ENCODE assay signal across 11 mouse cellular contexts in genomic region chr19:24897896-24898736, GRCm38 (mm10). TPM values are rescaled to one million over a fixed set of nuclear protein-coding genes. Genes with fewer than 3 reads are reported as not detected.
DNase-seq lines count a peak whose midpoint lies in the region; ATAC-seq lines count a peak whose summit lies in the region.
"Had no signal": no experiment of that assay in that cellular context is flagged by ENCODE, and none has a peak within 500 bp of the region (broad histone marks: within the 10 kb centered on the region; RNA-seq: fewer than 3 reads in every experiment).

No protein-coding gene starts in this region.

- peak overlapping the region; percentile 25; the same call in 1 of the 2 replicates for H3K4me3 ChIP-seq in kidney, embryonic 14.5 days (ENCODE audit: low read length)
- H3K4me3 ChIP-seq in embryonic facial prominence, embryonic 13.5 days: peak overlapping the region; percentile 28
- H3K4me3 ChIP-seq in limb, embryonic 11.5 days (ENCODE audit: low read depth, low read length): 0 out of 2 replicates have a peak overlapping the region, but pooled peaks have one; percentile 8
- no peak overlapping the region for H3K4me3 ChIP-seq in liver, embryonic 11.5 days (ENCODE audit: low read depth, low read length)
- H3K4me3 ChIP-seq: erythroblast, embryonic 14.5 days had no signal

- peaks cover 70% of the 10 kb centered on the region for H3K27me3 ChIP-seq in kidney, embryonic 14.5 days (ENCODE audit: control insufficient read depth, insufficient read depth, low read length)
- H3K27me3 ChIP-seq in embryonic facial prominence, embryonic 13.5 days: peaks cover 84% of the 10 kb centered on the region
- H3K27me3 ChIP-seq in limb, embryonic 11.5 days (ENCODE audit: control insufficient read depth, insufficient read depth, low read length): peaks cover 58% of the 10 kb centered on the region
- H3K27me3 ChIP-seq in liver, embryonic 11.5 days (replicated peaks; ENCODE audit: control insufficient read depth, insufficient read depth, low read length): peaks cover 79% of the 10 kb centered on the region

- no peaks in the 10 kb centered on the region for H3K9me3 ChIP-seq in kidney, embryonic 14.5 days (ENCODE audit: control insufficient read depth, low read length)
- no peaks in the 10 kb centered on the region for H3K9me3 ChIP-seq in embryonic facial prominence, embryonic 13.5 days
- H3K9me3 ChIP-seq in limb, embryonic 11.5 days (ENCODE audit: control insufficient read depth, low read length): no peaks in the 10 kb centered on the region
- H3K9me3 ChIP-seq in liver, embryonic 11.5 days (ENCODE audit: control insufficient read depth, low read length): no peaks in the 10 kb centered on the region
- H3K9me3 ChIP-seq: intestine, embryonic 15.5 days had no signal

- DNase-seq in kidney, adult 9 months: no peak
- peak; percentile 25 for DNase-seq in R1 (ENCODE audit: low read depth, low spot score)
- DNase-seq in limb, embryonic 11.5 days (ENCODE audit: low spot score): peak; percentile 61
- DNase-seq in cerebellum, adult 9-11 months: no peak
- no peak for DNase-seq in gastrocnemius, postnatal 10 days
- DNase-seq in liver, embryonic 11.5 days (ENCODE audit: low spot score): no peak

- H3K27ac ChIP-seq in kidney, embryonic 14.5 days (ENCODE audit: low read depth, low read length): no peak overlapping the region
- H3K27ac ChIP-seq in embryonic facial prominence, embryonic 13.5 days: no peak overlapping the region
- no peak overlapping the region for H3K27ac ChIP-seq in limb, embryonic 11.5 days (replicated peaks; ENCODE audit: low read depth, low read length)
- no peak overlapping the region for H3K27ac ChIP-seq in liver, embryonic 11.5 days (ENCODE audit: low read depth, low read length)
- H3K27ac ChIP-seq: intestine, embryonic 15.5 days had no signal

- H3K9ac ChIP-seq in kidney, embryonic 14.5 days (ENCODE audit: low read depth, low read length): no peak overlapping the region
- no peak overlapping the region for H3K9ac ChIP-seq in embryonic facial prominence, embryonic 13.5 days
- no peak overlapping the region for H3K9ac ChIP-seq in limb, embryonic 11.5 days (ENCODE audit: low read length)
- no peak overlapping the region for H3K9ac ChIP-seq in liver, embryonic 11.5 days (ENCODE audit: low read depth, low read length)
- H3K9ac ChIP-seq: intestine, embryonic 15.5 days had no signal

- H3K4me2 ChIP-seq in kidney, embryonic 14.5 days (replicated peaks; ENCODE audit: low read depth, low read length): no peak overlapping the region
- peak overlapping the region; percentile 48 for H3K4me2 ChIP-seq in embryonic facial prominence, embryonic 13.5 days
- H3K4me2 ChIP-seq in limb, embryonic 11.5 days (ENCODE audit: low read depth, severe bottlenecking): no peak overlapping the region
- H3K4me2 ChIP-seq in liver, embryonic 11.5 days: no peak overlapping the region

- peaks cover 16% of the 10 kb centered on the region; the same call in 1 of the 2 replicates for H3K4me1 ChIP-seq in kidney, embryonic 14.5 days (ENCODE audit: control insufficient read depth, insufficient read depth, low read length)
- peaks cover 24% of the 10 kb centered on the region for H3K4me1 ChIP-seq in embryonic facial prominence, embryonic 13.5 days
- H3K4me1 ChIP-seq in limb, embryonic 11.5 days (ENCODE audit: control insufficient read depth, insufficient read depth, low read length): peaks cover 7% of the 10 kb centered on the region; the same call in 1 of the 2 replicates
- H3K4me1 ChIP-seq in liver, embryonic 11.5 days (replicated peaks; ENCODE audit: control insufficient read depth, insufficient read depth, low read length): peaks cover 6% of the 10 kb centered on the region; the same call in 1 of the 2 replicates

- ATAC-seq in kidney, embryonic 14.5 days (ENCODE audit: low FRiP score, low TSS enrichment): no peak
- no peak for ATAC-seq in embryonic facial prominence, embryonic 13.5 days (ENCODE audit: insufficient number of reproducible peaks, insufficient read depth, low FRiP score, low TSS enrichment, low read depth)
- ATAC-seq in limb, embryonic 11.5 days (ENCODE audit: insufficient number of reproducible peaks, low FRiP score, low TSS enrichment, low read depth): no peak
- no peak for ATAC-seq in liver, embryonic 11.5 days (replicated peaks; ENCODE audit: low FRiP score)
- ATAC-seq: intestine, embryonic 15.5 days had no signal

- H3K36me3 ChIP-seq in kidney, embryonic 14.5 days (ENCODE audit: control insufficient read depth, insufficient read depth, low read length): no peaks in the 10 kb centered on the region
- H3K36me3 ChIP-seq in embryonic facial prominence, embryonic 13.5 days: no peaks in the 10 kb centered on the region
- H3K36me3 ChIP-seq in limb, embryonic 11.5 days (ENCODE audit: control insufficient read depth, insufficient read depth, low read length): no peaks in the 10 kb centered on the region
- H3K36me3 ChIP-seq in liver, embryonic 11.5 days (ENCODE audit: control insufficient read depth, insufficient read depth, low read length): no peaks in the 10 kb centered on the region
- H3K36me3 ChIP-seq: intestine, embryonic 15.5 days had no signal

- WGBS in kidney, embryonic 14.5 days: 1% methylated on average over 20 of the region's 20 CpGs
- 1% methylated on average over 20 of the region's 20 CpGs for WGBS in embryonic facial prominence, embryonic 13.5 days
- 2% methylated on average over 20 of the region's 20 CpGs for whole genome bisulfite sequencing in limb, embryonic 11.5 days
- WGBS in liver, embryonic 11.5 days: 5% methylated on average over 20 of the region's 20 CpGs

RNA-seq across cellular contexts. Expression of gene Foxd4, which starts 2.9 kb away (rescaled TPM):
- not detected in 2 replicates for polyA plus RNA-seq in kidney, embryonic 14.5 days (2014; fragmentation: Nextera tagmentation; extraction: Ambion mirVana)
- not detected in 2 replicates for polyA plus RNA-seq in embryonic facial prominence, embryonic 13.5 days (2015; fragmentation: Nextera tagmentation; extraction: Ambion mirVana)
- not detected in 2 replicates for polyA plus RNA-seq in limb, embryonic 11.5 days (2014; fragmentation: Nextera tagmentation; extraction: Ambion mirVana)
- total RNA-seq in gastrocnemius, postnatal 10 days (2021): not detected
- polyA plus RNA-seq in liver, embryonic 11.5 days (2014; fragmentation: Nextera tagmentation; extraction: Ambion mirVana): not detected in 2 replicates
- total RNA-seq: left cerebral cortex, adult 18-20 months had no signal
- polyA plus RNA-seq: erythroblast, embryonic 14.5 days; intestine, embryonic 15.5 days had no signal

RNA-seq across cellular contexts. Expression of gene Gm10053, which starts 22.6 kb away (rescaled TPM):
- polyA plus RNA-seq in kidney, embryonic 14.5 days (2014; fragmentation: Nextera tagmentation; extraction: Ambion mirVana): 307 and 366 TPM in 2 replicates
- 206 and 207 TPM in 2 replicates for polyA plus RNA-seq in embryonic facial prominence, embryonic 13.5 days (2015; fragmentation: Nextera tagmentation; extraction: Ambion mirVana)
- 250 and 263 TPM in 2 replicates for polyA plus RNA-seq in limb, embryonic 11.5 days (2014; fragmentation: Nextera tagmentation; extraction: Ambion mirVana)
- 100 to 1,000 TPM; 367 to 503 TPM for total RNA-seq in gastrocnemius, postnatal 10 days (2021)
- polyA plus RNA-seq in liver, embryonic 11.5 days (2014; fragmentation: Nextera tagmentation; extraction: Ambion mirVana): 306 and 327 TPM in 2 replicates

RNA-seq across cellular contexts. Expression of gene Pgm5, which starts 36.5 kb away (rescaled TPM):
- 1.8 and 2.4 TPM in 2 replicates for polyA plus RNA-seq in kidney, embryonic 14.5 days (2014; fragmentation: Nextera tagmentation; extraction: Ambion mirVana)
- polyA plus RNA-seq in embryonic facial prominence, embryonic 13.5 days (2015; fragmentation: Nextera tagmentation; extraction: Ambion mirVana): 5.0 and 6.5 TPM in 2 replicates
- polyA plus RNA-seq in limb, embryonic 11.5 days (2014; fragmentation: Nextera tagmentation; extraction: Ambion mirVana): 1.6 and 1.7 TPM in 2 replicates
- 10 to 100 TPM; 27.3 to 29.5 TPM for total RNA-seq in gastrocnemius, postnatal 10 days (2021)
- polyA plus RNA-seq in liver, embryonic 11.5 days (2014; fragmentation: Nextera tagmentation; extraction: Ambion mirVana): 1.4 and 1.6 TPM in 2 replicates
- polyA plus RNA-seq: erythroblast, embryonic 14.5 days had no signal

Comparison
In these comparisons a context has a peak if more than half of its experiments do, and no peak if none do; other contexts are left out.
1. DNase-seq: peak in R1 (single experiment) and limb, embryonic 11.5 days (single experiment); none in kidney, adult 9 months (single experiment), cerebellum, adult 9-11 months (single experiment), gastrocnemius, postnatal 10 days (single experiment) and liver, embryonic 11.5 days (single experiment).